Mouse (Mus musculus) heart, embryonic 13.5 days (tissue): ENCODE measurements around the gene Actbl2. TPM values are rescaled to one million over a fixed set of nuclear protein-coding genes. Genes with fewer than 3 reads are reported as not detected.

Experiments used
- ATAC-seq: fragments of 200-750 bp; cut with Nextera tagmentation; 2 replicates; pipeline ENCODE4 v1.8.0; 2017; ENCODE audit warnings: moderate TSS enrichment; ENCODE audit not compliant: insufficient number of reproducible peaks, low FRiP score, low TSS enrichment; ENCODE audit errors: extremely low read depth
- H3K27ac ChIP-seq: fragments of 300-500 bp; sonication (generic); replicated peaks from 2 replicates; pipeline ENCODE4 v1.5.1; 2015; ENCODE audit warnings: moderate library complexity, mild to moderate bottlenecking, inconsistent platforms
- H3K27me3 ChIP-seq: fragments of 300-500 bp; sonication (generic); replicated peaks from 2 replicates; pipeline ENCODE4 v1.6.1; 2015; ENCODE audit warnings: mild to moderate bottlenecking, inconsistent platforms
- H3K36me3 ChIP-seq: fragments of 300-500 bp; sonication (generic); 2 replicates; pipeline ENCODE4 v1.6.1; 2015; ENCODE audit warnings: mild to moderate bottlenecking, inconsistent platforms
- H3K4me1 ChIP-seq: fragments of 300-500 bp; sonication (generic); 2 replicates; pipeline ENCODE4 v1.6.1; 2015; ENCODE audit warnings: inconsistent platforms
- H3K4me2 ChIP-seq: fragments of 300-500 bp; sonication (generic); 2 replicates; pipeline ENCODE4 v1.6.1; 2015; ENCODE audit warnings: inconsistent platforms, mild to moderate bottlenecking, moderate library complexity
- H3K4me3 ChIP-seq: fragments of 300-500 bp; sonication (generic); 2 replicates; pipeline ENCODE4 v1.5.1; 2015; ENCODE audit warnings: moderate library complexity, mild to moderate bottlenecking, inconsistent platforms
- H3K9ac ChIP-seq: fragments of 300-500 bp; sonication (generic); 2 replicates; pipeline ENCODE4 v1.6.1; 2015; ENCODE audit warnings: inconsistent platforms, mild to moderate bottlenecking, moderate library complexity
- H3K9me3 ChIP-seq: fragments of 300-500 bp; sonication (generic); 2 replicates; pipeline ENCODE4 v1.6.1; 2016; ENCODE audit warnings: inconsistent platforms
- WGBS: fragments of 180-500 bp; shearing (Covaris S2); methylation state at CpG from one replicate; pipeline ENCODE4 v1.1.7; 2015; ENCODE audit warnings: mixed read lengths; 5-methylcytosine and 5-hydroxymethylcytosine counted together
- polyA plus RNA-seq: library from polyadenylated mRNA; unstranded; fragments of >200 nt; fragmentation: Nextera tagmentation; extraction: Ambion mirVana; gene quantifications from 2 replicates; pipeline ENCODE4 v1.2.1, GENCODE M21; 2015

Actbl2 gene
- polyA plus RNA-seq, 1 experiment from 2014 or later: not detected

- ATAC-seq: no peak
- no peaks in the 10 kb centered on the region for H3K36me3 ChIP-seq
- no peak overlapping the region for H3K4me3 ChIP-seq
- WGBS: 76% methylated on average over 5 of the region's 5 CpGs
- no peak overlapping the region for H3K9ac ChIP-seq
- H3K27me3 ChIP-seq: no peaks in the 10 kb centered on the region
- no peaks in the 10 kb centered on the region for H3K4me1 ChIP-seq
- no peak overlapping the region for H3K4me2 ChIP-seq
- H3K9me3 ChIP-seq: no peaks in the 10 kb centered on the region
- H3K27ac ChIP-seq: no peak overlapping the region
Measured at GRCm38 (mm10) chr13:111251106-111251505, 3.7 kb upstream of the Actbl2 start.

- Histone ChIP-seq H3K27ac (no peak overlapping the region), H3K4me3 (no peak overlapping the region), H3K4me2 (no peak overlapping the region), H3K36me3 (no peaks in the 10 kb centered on the region), H3K27me3 (no peaks in the 10 kb centered on the region), H3K9me3 (no peaks in the 10 kb centered on the region), H3K9ac (no peak overlapping the region), H3K4me1 (no peaks in the 10 kb centered on the region)
- ATAC-seq: no peak
- 56% methylated on average over 5 of the region's 5 CpGs for WGBS
Measured at GRCm38 (mm10) chr13:111251795-111252194, 3.0 kb upstream of the Actbl2 start.

GRCm38 (mm10) chr13:111258016-111258415 is 3.2 kb downstream of the Actbl2 start:
- Histone ChIP-seq H3K9me3 (no peaks in the 10 kb centered on the region), H3K4me2 (no peak overlapping the region), H3K4me1 (no peaks in the 10 kb centered on the region), H3K36me3 (no peaks in the 10 kb centered on the region), H3K4me3 (no peak overlapping the region), H3K27me3 (no peaks in the 10 kb centered on the region), H3K9ac (no peak overlapping the region), H3K27ac (no peak overlapping the region)
- no peak for ATAC-seq
- WGBS: 66% methylated on average over 4 of the region's 4 CpGs

DNA sequence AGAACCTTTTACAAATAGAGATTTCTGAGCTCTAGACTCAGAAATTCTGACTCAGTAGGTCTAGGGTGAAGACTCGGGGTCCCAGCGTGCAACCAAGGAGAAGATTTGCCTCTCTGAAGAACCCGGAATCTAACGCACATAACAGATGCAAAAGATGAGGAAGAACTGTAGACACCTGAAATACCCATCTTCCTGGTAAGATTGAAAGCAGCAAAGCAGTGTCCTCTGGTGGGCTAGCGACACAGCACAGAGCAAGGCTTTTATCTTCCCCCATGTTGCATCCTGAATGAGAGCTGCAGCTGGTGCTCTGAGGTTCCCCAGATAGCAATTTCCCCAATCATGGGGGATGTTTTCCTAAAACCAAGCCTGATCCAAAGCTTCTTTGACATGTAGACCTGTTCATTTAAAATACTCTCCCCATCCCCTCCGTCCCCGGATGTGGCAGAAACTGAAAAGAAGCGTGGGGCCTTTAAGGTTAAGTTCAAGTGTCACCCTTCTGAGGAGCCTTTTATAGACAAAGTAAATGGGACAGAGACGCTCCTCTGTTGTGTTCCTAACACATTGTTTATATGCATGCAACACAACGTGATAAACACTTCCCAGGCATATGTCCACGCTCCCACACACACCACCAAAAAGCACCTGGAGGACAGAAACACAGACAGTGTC is 3.7 kb downstream of the Actbl2 start:
- 77% methylated on average over 11 of the region's 11 CpGs for WGBS
- Histone ChIP-seq H3K9me3 (no peaks in the 10 kb centered on the region), H3K27me3 (no peaks in the 10 kb centered on the region), H3K9ac (no peak overlapping the region), H3K27ac (no peak overlapping the region), H3K4me3 (no peak overlapping the region), H3K36me3 (no peaks in the 10 kb centered on the region), H3K4me1 (no peaks in the 10 kb centered on the region), H3K4me2 (no peak overlapping the region)
- no peak for ATAC-seq

DNA sequence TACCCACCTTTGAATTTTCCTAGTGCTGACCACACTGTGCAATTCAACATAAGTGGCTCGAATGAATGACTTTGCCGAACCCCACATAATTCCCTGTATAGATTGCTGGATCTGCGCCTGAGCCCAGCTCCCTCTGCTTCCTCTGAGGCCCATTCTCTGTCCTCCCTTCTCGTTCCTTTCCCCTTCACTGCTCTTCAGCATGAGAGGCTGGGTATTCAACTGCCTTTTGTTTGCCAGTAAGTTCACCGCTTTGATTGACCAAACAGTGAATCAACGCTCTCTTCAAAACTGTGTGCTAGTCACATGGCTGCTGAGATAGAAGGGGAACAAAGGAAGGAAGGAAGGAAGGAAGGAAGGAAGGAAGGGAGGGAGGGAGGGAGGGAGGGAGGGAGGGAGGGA is 4.3 kb downstream of the Actbl2 start:
- Histone ChIP-seq H3K4me2 (no peak overlapping the region), H3K9me3 (no peaks in the 10 kb centered on the region), H3K4me3 (no peak overlapping the region), H3K27me3 (no peaks in the 10 kb centered on the region), H3K4me1 (no peaks in the 10 kb centered on the region), H3K36me3 (no peaks in the 10 kb centered on the region), H3K27ac (no peak overlapping the region), H3K9ac (no peak overlapping the region)
- 73% methylated on average over 6 of the region's 6 CpGs for WGBS
- ATAC-seq: no peak

DNA sequence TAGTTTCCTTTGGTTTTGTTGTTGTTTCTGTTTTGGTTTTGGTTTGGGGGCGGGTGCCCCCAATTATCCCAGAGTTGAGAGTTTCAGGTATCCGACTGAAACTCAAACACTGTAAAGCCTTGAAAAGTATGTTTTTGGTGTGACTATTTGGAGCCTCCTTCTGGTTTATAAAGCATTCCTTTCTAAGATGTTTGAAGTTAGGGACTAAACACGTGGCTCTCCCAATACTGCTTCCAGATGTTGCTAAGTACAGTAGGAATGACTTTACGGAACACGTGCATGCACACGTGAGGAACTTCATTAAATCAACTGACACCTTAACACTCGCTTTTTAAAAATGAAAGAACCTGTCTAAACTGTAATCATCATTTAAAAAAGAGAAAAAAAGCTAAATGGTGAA is 4.9 kb downstream of the Actbl2 start:
- no peak for ATAC-seq
- H3K27me3 ChIP-seq: no peaks in the 10 kb centered on the region
- 68% methylated on average over 7 of the region's 7 CpGs for WGBS
- H3K4me1 ChIP-seq: no peaks in the 10 kb centered on the region
- H3K4me3 ChIP-seq: no peak overlapping the region
- no peaks in the 10 kb centered on the region for H3K9me3 ChIP-seq
- no peak overlapping the region for H3K27ac ChIP-seq
- H3K4me2 ChIP-seq: no peak overlapping the region
- H3K9ac ChIP-seq: no peak overlapping the region
- no peaks in the 10 kb centered on the region for H3K36me3 ChIP-seq

DNA sequence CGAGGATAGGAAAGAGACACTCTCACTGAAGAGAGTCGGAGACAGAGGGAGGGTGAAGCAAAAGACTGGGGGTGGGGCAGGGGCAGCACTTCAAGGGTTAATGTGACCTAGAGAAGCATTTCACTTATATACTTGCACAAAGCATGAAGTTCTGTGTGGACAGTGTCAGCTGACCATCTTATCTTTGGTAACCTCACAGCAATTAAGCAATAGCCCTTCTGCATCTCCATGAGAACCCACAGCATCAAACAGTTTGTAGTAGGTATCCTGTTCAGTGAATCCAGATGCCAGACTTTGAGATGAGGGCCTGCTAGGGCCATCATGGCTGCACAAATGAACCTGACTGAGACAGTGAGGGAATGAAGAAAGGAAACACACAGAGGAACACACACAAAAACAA is 8.4 kb downstream of the Actbl2 start:
- 52% methylated on average over 2 of the region's 2 CpGs for WGBS
- no peak for ATAC-seq
- H3K36me3 ChIP-seq: no peaks in the 10 kb centered on the region

GRCm38 (mm10) chr13:111263758-111264157 is 8.9 kb downstream of the Actbl2 start:
- ATAC-seq: no peak
- Histone ChIP-seq H3K4me1 (peaks cover 13% of the 10 kb centered on the region), H3K9me3 (no peaks in the 10 kb centered on the region), H3K4me3 (no peak overlapping the region), H3K27me3 (no peaks in the 10 kb centered on the region), H3K4me2 (no peak overlapping the region), H3K27ac (no peak overlapping the region), H3K9ac (no peak overlapping the region), H3K36me3 (no peaks in the 10 kb centered on the region)
- 87% methylated on average over 3 of the region's 3 CpGs for WGBS

More for the DNA sequence above, 8.4 kb downstream of the Actbl2 start:
- no peak overlapping the region for H3K9ac ChIP-seq
- H3K9me3 ChIP-seq: no peaks in the 10 kb centered on the region
- no peak overlapping the region for H3K4me2 ChIP-seq
- no peak overlapping the region for H3K4me3 ChIP-seq
- no peak overlapping the region for H3K27ac ChIP-seq
- peaks cover 11% of the 10 kb centered on the region for H3K4me1 ChIP-seq
- no peaks in the 10 kb centered on the region for H3K27me3 ChIP-seq

- no peaks in the 10 kb centered on the region for H3K9me3 ChIP-seq
- H3K9ac ChIP-seq: no peak overlapping the region
- no peak for ATAC-seq
- no peaks in the 10 kb centered on the region for H3K27me3 ChIP-seq
- no peaks in the 10 kb centered on the region for H3K36me3 ChIP-seq
- H3K27ac ChIP-seq: no peak overlapping the region
- H3K4me1 ChIP-seq: peaks cover 21% of the 10 kb centered on the region
- no peak overlapping the region for H3K4me2 ChIP-seq
- H3K4me3 ChIP-seq: no peak overlapping the region
- WGBS: 49% methylated on average over 4 of the region's 4 CpGs
Measured at GRCm38 (mm10) chr13:111265231-111266000, 10.6 kb downstream of the Actbl2 start.

DNA sequence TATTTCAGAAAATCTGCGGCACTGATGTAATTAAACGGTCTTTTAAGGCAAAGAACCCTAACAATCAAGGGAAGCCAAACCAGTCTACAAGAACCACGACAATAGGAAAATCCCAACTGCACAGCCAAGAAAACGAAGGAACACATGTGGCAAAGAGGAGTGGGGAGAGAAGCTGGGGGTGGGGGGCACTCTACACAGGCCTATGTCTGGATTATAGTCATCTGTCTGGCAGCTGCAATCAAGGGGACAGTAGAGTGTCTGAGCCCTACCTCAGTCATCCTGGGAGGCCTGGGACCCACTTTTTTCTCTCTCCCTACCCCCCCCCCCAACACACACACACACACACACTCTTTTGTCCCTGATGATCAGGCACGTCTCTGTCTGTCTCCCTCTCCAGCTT is 12.0 kb downstream of the Actbl2 start:
- 69% methylated on average over 5 of the region's 5 CpGs for WGBS
- no peaks in the 10 kb centered on the region for H3K9me3 ChIP-seq
- no peak overlapping the region; the same call in 1 of the 2 replicates for H3K27ac ChIP-seq
- no peaks in the 10 kb centered on the region for H3K36me3 ChIP-seq
- H3K9ac ChIP-seq: no peak overlapping the region
- no peak overlapping the region for H3K4me2 ChIP-seq
- no peak overlapping the region for H3K4me3 ChIP-seq
- H3K4me1 ChIP-seq: peaks cover 21% of the 10 kb centered on the region
- H3K27me3 ChIP-seq: no peaks in the 10 kb centered on the region
- no peak for ATAC-seq

GRCm38 (mm10) chr13:111268992-111269391 is 14.2 kb downstream of the Actbl2 start:
- Histone ChIP-seq H3K27me3 (no peaks in the 10 kb centered on the region), H3K9me3 (no peaks in the 10 kb centered on the region), H3K9ac (no peak overlapping the region), H3K36me3 (no peaks in the 10 kb centered on the region), H3K4me1 (peaks cover 30% of the 10 kb centered on the region), H3K27ac (no peak overlapping the region), H3K4me2 (no peak overlapping the region), H3K4me3 (no peak overlapping the region)
- WGBS: 62% methylated on average over 5 of the region's 5 CpGs
- no peak for ATAC-seq
